Mouse (Mus musculus) forebrain, embryonic 12.5 days (tissue): ENCODE data around the gene Fibin. TPM values are rescaled to one million over a fixed set of nuclear protein-coding genes. Genes with fewer than 3 reads are reported as not detected.

Experiments
- ATAC-seq: fragments of 200-750 bp; cut with Nextera tagmentation; 2 replicates; pipeline ENCODE4 v1.8.0; 2017; ENCODE audit warnings: moderate TSS enrichment; ENCODE audit not compliant: low FRiP score
- H3K27ac ChIP-seq: fragments of 300-500 bp; sonication (generic); 2 replicates; pipeline ENCODE4 v1.5.1; 2016; ENCODE audit warnings: mild to moderate bottlenecking
- H3K27me3 ChIP-seq: fragments of 300-500 bp; sonication (generic); 2 replicates; pipeline ENCODE4 v1.6.1; 2016; ENCODE audit warnings: mild to moderate bottlenecking
- H3K36me3 ChIP-seq: fragments of 300-500 bp; sonication (generic); replicated peaks from 2 replicates; pipeline ENCODE4 v1.6.1; 2016; ENCODE audit warnings: mild to moderate bottlenecking
- H3K4me1 ChIP-seq: fragments of 300-500 bp; sonication (generic); 2 replicates; pipeline ENCODE4 v1.6.1; 2016
- H3K4me2 ChIP-seq: fragments of 300-500 bp; sonication (generic); 2 replicates; pipeline ENCODE4 v1.6.1; 2016; ENCODE audit warnings: mild to moderate bottlenecking, moderate library complexity
- H3K4me3 ChIP-seq: fragments of 300-500 bp; sonication (generic); replicated peaks from 2 replicates; pipeline ENCODE4 v1.5.1; 2016; ENCODE audit warnings: mild to moderate bottlenecking
- H3K9ac ChIP-seq: fragments of 300-500 bp; sonication (generic); 2 replicates; pipeline ENCODE4 v1.6.1; 2016; ENCODE audit warnings: mild to moderate bottlenecking
- H3K9me3 ChIP-seq: fragments of 300-500 bp; sonication (generic); 2 replicates; pipeline ENCODE4 v1.6.1; 2016
- WGBS: fragments of 180-500 bp; shearing (Covaris S2); methylation state at CpG from one replicate; pipeline ENCODE4 v1.1.7; 2016; 5-methylcytosine and 5-hydroxymethylcytosine counted together
- polyA plus RNA-seq: library from polyadenylated mRNA; unstranded; fragments of >200 nt; fragmentation: Nextera tagmentation; extraction: Ambion mirVana; gene quantifications from 2 replicates; pipeline ENCODE4 v1.2.1, GENCODE M21; 2016

The Fibin gene
- polyA plus RNA-seq = 6.0 and 8.7 TPM in 2 replicates

- no peak within 1 kb of the TSS for H3K27ac ChIP-seq
- H3K9me3 ChIP-seq = no peaks in the 10 kb centered on the region
- peaks cover 8% of the 10 kb centered on the region for H3K4me1 ChIP-seq
- peak within 1 kb of the TSS; percentile 58 for H3K9ac ChIP-seq
- H3K4me2 ChIP-seq = peak within 1 kb of the TSS; percentile 79
- H3K4me3 ChIP-seq = peak within 1 kb of the TSS; percentile 44
- no peaks in the 10 kb centered on the region for H3K36me3 ChIP-seq
- WGBS = 2% methylated on average over 33 of the region's 33 CpGs
- H3K27me3 ChIP-seq = peaks cover 4% of the 10 kb centered on the region
- ATAC-seq = peak; percentile 78
Observed at GRCm38 (mm10) chr2:110362432-110363283, at the start of gene Fibin. TSS of gene Fibin (minus strand) at chr2:110363183.

- WGBS = 91% methylated on average over 3 of the region's 3 CpGs
- Histone ChIP-seq H3K27ac (no peak overlapping the region), H3K4me2 (no peak overlapping the region), H3K9ac (no peak overlapping the region), H3K4me1 (no peaks in the 10 kb centered on the region), H3K9me3 (no peaks in the 10 kb centered on the region), H3K27me3 (no peaks in the 10 kb centered on the region), H3K4me3 (no peak overlapping the region), H3K36me3 (no peaks in the 10 kb centered on the region)
- no peak for ATAC-seq
Observed at GRCm38 (mm10) chr2:110411428-110411827, 48.4 kb upstream of the Fibin start.

- H3K9me3 ChIP-seq = no peaks in the 10 kb centered on the region
- H3K4me2 ChIP-seq = no peak overlapping the region
- no peak overlapping the region for H3K27ac ChIP-seq
- H3K36me3 ChIP-seq = no peaks in the 10 kb centered on the region
- no peak for ATAC-seq
- no peak overlapping the region for H3K4me3 ChIP-seq
- no peaks in the 10 kb centered on the region for H3K27me3 ChIP-seq
- no peak overlapping the region for H3K9ac ChIP-seq
- H3K4me1 ChIP-seq = no peaks in the 10 kb centered on the region
Observed at GRCm38 (mm10) chr2:110408757-110409156, 45.8 kb upstream of the Fibin start.

- 84% methylated on average over 4 of the region's 4 CpGs for WGBS
- H3K4me1 ChIP-seq = peaks cover 3% of the 10 kb centered on the region; the same call in 1 of the 2 replicates
- no peak overlapping the region for H3K4me3 ChIP-seq
- H3K27me3 ChIP-seq = no peaks in the 10 kb centered on the region
- no peak overlapping the region for H3K4me2 ChIP-seq
- no peak overlapping the region for H3K27ac ChIP-seq
- no peaks in the 10 kb centered on the region for H3K36me3 ChIP-seq
- no peaks in the 10 kb centered on the region for H3K9me3 ChIP-seq
- no peak overlapping the region for H3K9ac ChIP-seq
- ATAC-seq = no peak
Observed at GRCm38 (mm10) chr2:110392714-110393336, 29.8 kb upstream of the Fibin start.

- ATAC-seq = peak; percentile 77
- no peaks in the 10 kb centered on the region for H3K36me3 ChIP-seq
- H3K4me2 ChIP-seq = no peak overlapping the region
- H3K27me3 ChIP-seq = no peaks in the 10 kb centered on the region
- H3K27ac ChIP-seq = peak overlapping the region; percentile 38; the same call in 1 of the 2 replicates
- no peaks in the 10 kb centered on the region for H3K9me3 ChIP-seq
- H3K9ac ChIP-seq = no peak overlapping the region
- WGBS = 59% methylated on average over 5 of the region's 5 CpGs
- peaks cover 3% of the 10 kb centered on the region; the same call in 1 of the 2 replicates for H3K4me1 ChIP-seq
- H3K4me3 ChIP-seq = no peak overlapping the region
Observed at GRCm38 (mm10) chr2:110390736-110391409, 27.9 kb upstream of the Fibin start.

- Histone ChIP-seq H3K4me2 (no peak overlapping the region), H3K36me3 (no peaks in the 10 kb centered on the region), H3K27ac (no peak overlapping the region), H3K4me1 (no peaks in the 10 kb centered on the region), H3K9ac (no peak overlapping the region), H3K4me3 (no peak overlapping the region), H3K9me3 (no peaks in the 10 kb centered on the region), H3K27me3 (no peaks in the 10 kb centered on the region)
- 75% methylated on average over 2 of the region's 2 CpGs for WGBS
- ATAC-seq = no peak
Observed at GRCm38 (mm10) chr2:110379811-110380210, 16.8 kb upstream of the Fibin start.

- Histone ChIP-seq H3K27ac (no peak overlapping the region), H3K27me3 (no peaks in the 10 kb centered on the region), H3K9me3 (no peaks in the 10 kb centered on the region), H3K4me1 (0 out of 2 replicates have a peak, but pooled peaks cover 3% of the 10 kb centered on the region), H3K4me3 (no peak overlapping the region), H3K4me2 (no peak overlapping the region), H3K9ac (no peak overlapping the region), H3K36me3 (no peaks in the 10 kb centered on the region)
- ATAC-seq = no peak
- 92% methylated on average over 1 of the region's 1 CpGs for WGBS
Observed at GRCm38 (mm10) chr2:110376660-110377059, 13.7 kb upstream of the Fibin start.

GRCm38 (mm10) chr2:110375475-110375874 is 12.5 kb upstream of the Fibin start:
- WGBS = 93% methylated on average over 1 of the region's 1 CpGs

GRCm38 (mm10) chr2:110373186-110373585 is 10.2 kb upstream of the Fibin start:
- ATAC-seq = no peak
- no peak overlapping the region for H3K9ac ChIP-seq
- H3K36me3 ChIP-seq = no peaks in the 10 kb centered on the region
- 0 out of 2 replicates have a peak, but pooled peaks cover 3% of the 10 kb centered on the region for H3K4me1 ChIP-seq
- H3K4me3 ChIP-seq = no peak overlapping the region
- no peak overlapping the region for H3K27ac ChIP-seq
- WGBS = 18% methylated on average over 2 of the region's 2 CpGs
- H3K9me3 ChIP-seq = no peaks in the 10 kb centered on the region
- no peaks in the 10 kb centered on the region for H3K27me3 ChIP-seq
- no peak overlapping the region for H3K4me2 ChIP-seq

More at GRCm38 (mm10) chr2:110375475-110375874, 12.5 kb upstream of the Fibin start:
- Histone ChIP-seq H3K9ac (no peak overlapping the region), H3K27me3 (no peaks in the 10 kb centered on the region), H3K9me3 (no peaks in the 10 kb centered on the region), H3K27ac (no peak overlapping the region), H3K4me2 (no peak overlapping the region), H3K36me3 (no peaks in the 10 kb centered on the region), H3K4me3 (no peak overlapping the region), H3K4me1 (0 out of 2 replicates have a peak, but pooled peaks cover 3% of the 10 kb centered on the region)
- no peak for ATAC-seq

- Histone ChIP-seq H3K27me3 (no peaks in the 10 kb centered on the region; the same call in 1 of the 2 replicates), H3K9ac (no peak overlapping the region), H3K36me3 (no peaks in the 10 kb centered on the region), H3K9me3 (no peaks in the 10 kb centered on the region), H3K4me2 (no peak overlapping the region), H3K4me1 (peaks cover 7% of the 10 kb centered on the region), H3K27ac (no peak overlapping the region), H3K4me3 (no peak overlapping the region)
- no peak for ATAC-seq
- 63% methylated on average over 1 of the region's 1 CpGs for WGBS
Observed at GRCm38 (mm10) chr2:110367382-110367887, 4.5 kb upstream of the Fibin start.

- Histone ChIP-seq H3K4me3 (no peak overlapping the region), H3K27ac (no peak overlapping the region), H3K4me1 (peaks cover 8% of the 10 kb centered on the region), H3K9me3 (no peaks in the 10 kb centered on the region), H3K9ac (no peak overlapping the region), H3K4me2 (no peak overlapping the region), H3K27me3 (peaks cover 4% of the 10 kb centered on the region), H3K36me3 (no peaks in the 10 kb centered on the region)
- peak; percentile 15; the same call in 1 of the 2 replicates for ATAC-seq
Observed at GRCm38 (mm10) chr2:110365401-110365800, 2.4 kb upstream of the Fibin start.

GRCm38 (mm10) chr2:110363855-110364254 is 872 bp upstream of the Fibin start:
- no peak overlapping the region for H3K9ac ChIP-seq
- no peaks in the 10 kb centered on the region for H3K9me3 ChIP-seq
- no peak overlapping the region for H3K4me3 ChIP-seq
- ATAC-seq = no peak
- no peaks in the 10 kb centered on the region for H3K36me3 ChIP-seq
- peaks cover 8% of the 10 kb centered on the region for H3K4me1 ChIP-seq
- H3K27ac ChIP-seq = no peak overlapping the region
- H3K27me3 ChIP-seq = peaks cover 4% of the 10 kb centered on the region
- H3K4me2 ChIP-seq = no peak overlapping the region
- WGBS = 84% methylated on average over 3 of the region's 3 CpGs
